ENCODE assay signal across 8 mouse cellular contexts in the genomic region with DNA sequence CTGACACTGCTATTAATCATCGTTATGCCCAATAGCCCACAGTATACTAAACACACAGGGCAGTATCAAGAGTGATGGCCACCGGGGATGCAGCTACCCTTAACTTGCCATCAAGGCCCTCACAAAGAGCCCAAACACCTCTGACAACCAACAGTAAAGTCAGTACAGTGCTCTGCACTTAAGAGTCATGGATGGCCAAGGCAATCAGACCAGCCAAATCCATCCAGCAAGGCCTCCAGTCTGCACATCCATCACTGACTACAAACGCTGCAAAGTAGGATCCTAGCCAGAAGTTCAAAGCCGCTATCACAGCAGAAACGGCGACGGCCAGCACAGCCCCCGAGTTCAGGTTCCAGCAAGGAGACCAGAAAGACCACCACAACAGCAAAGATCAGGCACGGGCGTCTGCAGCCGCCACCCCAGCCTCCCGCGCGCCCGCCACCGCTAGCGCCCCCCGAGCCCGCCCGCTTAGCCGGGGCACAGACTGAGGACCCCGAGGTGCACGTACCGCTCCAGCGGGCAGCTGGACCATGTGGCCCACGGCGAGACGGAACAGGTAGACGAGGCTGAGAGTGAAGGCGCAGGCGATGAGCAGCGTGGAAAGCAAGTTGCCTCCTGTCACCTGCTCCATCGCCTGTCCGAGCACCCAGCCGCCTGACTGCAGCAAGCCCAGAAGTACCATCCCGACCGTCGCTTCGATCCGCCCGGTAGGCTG. TPM values are rescaled to one million over a fixed set of nuclear protein-coding genes. Genes with fewer than 3 reads are reported as not detected.
DNase-seq lines count a peak whose midpoint lies in the region; ATAC-seq and TF ChIP-seq lines count a peak whose summit lies in the region.

No protein-coding gene starts in this region.

- DNase-seq in gastrocnemius, adult 2 months: no peak
- DNase-seq in gastrocnemius, postnatal 25 days: no peak
- DNase-seq in right cerebral cortex, adult 2 months (ENCODE audit: low spot score in 2 of 2): peak; percentile 21 to 43
- DNase-seq in right cerebral cortex, postnatal 4 days: no peak
- DNase-seq in ovary, postnatal 10 days (ENCODE audit: low spot score): no peak

- H3K36me3 ChIP-seq in forebrain, embryonic 12.5 days (replicated peaks): peaks cover 37% of the 10 kb centered on the region
- peaks cover 25% of the 10 kb centered on the region for H3K36me3 ChIP-seq in limb, embryonic 15.5 days

- ATAC-seq in forebrain, embryonic 12.5 days (ENCODE audit: low FRiP score): peak; percentile 58
- ATAC-seq in limb, embryonic 15.5 days (ENCODE audit: insufficient number of reproducible peaks, low FRiP score, low TSS enrichment, low read depth): peak; percentile 41
- ATAC-seq in neutrophil, adult 5-6 weeks (ENCODE audit: extremely low read depth, insufficient number of reproducible peaks, low FRiP score, poor library complexity, severe bottlenecking): peak; percentile 4; the same call in 1 of the 2 replicates

- peak overlapping the region; percentile 90 for H3K4me3 ChIP-seq in gastrocnemius, adult 2 months
- peak overlapping the region; percentile 94 for H3K4me3 ChIP-seq in forebrain, embryonic 12.5 days (replicated peaks)
- H3K4me3 ChIP-seq in limb, embryonic 15.5 days: peak overlapping the region; percentile 86

- H3K9me3 ChIP-seq in forebrain, embryonic 12.5 days: no peaks in the 10 kb centered on the region
- H3K9me3 ChIP-seq in limb, embryonic 15.5 days: no peaks in the 10 kb centered on the region

- H3K4me1 ChIP-seq in forebrain, embryonic 12.5 days: peaks cover 7% of the 10 kb centered on the region
- H3K4me1 ChIP-seq in limb, embryonic 15.5 days: peaks cover 8% of the 10 kb centered on the region

- no peaks in the 10 kb centered on the region for H3K27me3 ChIP-seq in forebrain, embryonic 12.5 days
- no peaks in the 10 kb centered on the region for H3K27me3 ChIP-seq in limb, embryonic 15.5 days

- intact Hi-C loops in gastrocnemius, adult 2 months (cut with DNase I): loop anchor here (5.0 to 10.0 kb wide), 2 partner anchors 89 to 459 kb away; a partner anchor contains a TSS

- H3K27ac ChIP-seq in gastrocnemius, adult 2 months: peak overlapping the region; percentile 90
- H3K27ac ChIP-seq in forebrain, embryonic 12.5 days: peak overlapping the region; percentile 99
- peak overlapping the region; percentile 97 for H3K27ac ChIP-seq in limb, embryonic 15.5 days

- no peak for TF ChIP-seq CTCF in gastrocnemius, adult 2 months (IDR thresholded peaks at IDR 0.05)

- WGBS in forebrain, embryonic 12.5 days: under 1% methylated on average over 41 of the region's 41 CpGs
- under 1% methylated on average over 41 of the region's 41 CpGs for WGBS in limb, embryonic 15.5 days

- peak overlapping the region; percentile 59 for H3K4me2 ChIP-seq in forebrain, embryonic 12.5 days
- H3K4me2 ChIP-seq in limb, embryonic 15.5 days: peak overlapping the region; percentile 55

- H3K9ac ChIP-seq in forebrain, embryonic 12.5 days: peak overlapping the region; percentile 92
- H3K9ac ChIP-seq in limb, embryonic 15.5 days: peak overlapping the region; percentile 68

RNA-seq across cellular contexts. Expression of a gene that starts 0.8 kb away (rescaled TPM):
- 1 to 10 TPM; 1.8 to 3.9 TPM for total RNA-seq in gastrocnemius, adult 2 months (2021)
- 1 to 10 TPM; 2.6 to 2.9 TPM for total RNA-seq in gastrocnemius, postnatal 25 days (2021)
- polyA plus RNA-seq in forebrain, embryonic 12.5 days (2016; fragmentation: Nextera tagmentation; extraction: Ambion mirVana): 147 and 150 TPM in 2 replicates
- 66.7 and 69.9 TPM in 2 replicates for polyA plus RNA-seq in limb, embryonic 15.5 days (2015; fragmentation: Nextera tagmentation; extraction: Ambion mirVana)
- 12.3 and 14.3 TPM in 2 replicates for total RNA-seq in neutrophil, adult 5-6 weeks (2017)

Comparison
In these comparisons a context has a peak if more than half of its experiments do, and no peak if none do; other contexts are left out.
1. DNase-seq: peak in right cerebral cortex, adult 2 months (2 of 2); none in gastrocnemius, adult 2 months (single experiment), gastrocnemius, postnatal 25 days (single experiment), right cerebral cortex, postnatal 4 days (single experiment) and ovary, postnatal 10 days (single experiment).
2. ATAC-seq: peak in every context shown above with its lines; median percentile 58 in forebrain, embryonic 12.5 days; 41 in limb, embryonic 15.5 days; 4 in neutrophil, adult 5-6 weeks.
3. Peak in every context shown above with its lines, with median percentiles within 50 percentile points of each other: H3K27ac ChIP-seq and H3K4me3 ChIP-seq.